Mouse (Mus musculus) liver, embryonic 16.5 days (tissue): ENCODE data around the gene Tmco4. TPM values are rescaled to one million over a fixed set of nuclear protein-coding genes. Genes with fewer than 3 reads are reported as not detected.

ENCODE experiments used
- ATAC-seq: fragments of 200-750 bp; cut with Nextera tagmentation; 2 replicates; pipeline ENCODE4 v1.8.0; 2017; ENCODE audit warnings: low read depth, mild to moderate bottlenecking, moderate number of reproducible peaks, moderate library complexity
- H3K27ac ChIP-seq: fragments of 300-500 bp; sonication (generic); 2 replicates; pipeline ENCODE4 v1.5.1; 2014; ENCODE audit warnings: mild to moderate bottlenecking, low read length
- H3K27me3 ChIP-seq: fragments of 300-500 bp; sonication (generic); 2 replicates; pipeline ENCODE4 v1.6.1; 2014; ENCODE audit warnings: low read depth, low read length, mixed read lengths; ENCODE audit not compliant: control insufficient read depth, insufficient read depth
- H3K36me3 ChIP-seq: fragments of 300-500 bp; sonication (generic); 2 replicates; pipeline ENCODE4 v1.6.1; 2014; ENCODE audit warnings: mild to moderate bottlenecking; ENCODE audit not compliant: control insufficient read depth, insufficient read depth
- H3K4me1 ChIP-seq: fragments of 300-500 bp; sonication (generic); 2 replicates; pipeline ENCODE4 v1.6.1; 2014; ENCODE audit warnings: low read depth, low read length, mixed read lengths; ENCODE audit not compliant: control insufficient read depth
- H3K4me2 ChIP-seq: fragments of 300-500 bp; sonication (generic); 2 replicates; pipeline ENCODE4 v1.6.1; 2014; ENCODE audit warnings: low read depth, low read length, mixed read lengths
- H3K4me3 ChIP-seq: fragments of 300-500 bp; sonication (generic); 2 replicates; pipeline ENCODE4 v1.5.1; 2014; ENCODE audit warnings: low read depth, mild to moderate bottlenecking, low read length
- H3K9ac ChIP-seq: fragments of 300-500 bp; sonication (generic); 2 replicates; pipeline ENCODE4 v1.6.1; 2014; ENCODE audit warnings: low read depth, low read length
- H3K9me3 ChIP-seq: fragments of 300-500 bp; sonication (generic); replicated peaks from 2 replicates; pipeline ENCODE4 v1.6.1; 2016; ENCODE audit warnings: low read length; ENCODE audit not compliant: control insufficient read depth
- WGBS: fragments of 180-500 bp; shearing (Covaris S2); extraction: QIAGEN DNeasy Blood & Tissue Kit; methylation state at CpG from one replicate; pipeline ENCODE4 v1.1.7; 2014; ENCODE audit not compliant: insufficient replicate concordance; 5-methylcytosine and 5-hydroxymethylcytosine counted together
- polyA plus RNA-seq: library from polyadenylated mRNA; unstranded; fragments of >200 nt; fragmentation: Nextera tagmentation; extraction: Ambion mirVana; gene quantifications from 2 replicates; pipeline ENCODE4 v1.2.1, GENCODE M21; 2015

Gene Tmco4
- polyA plus RNA-seq, 1 experiment from 2014 or later = 4.0 TPM

GRCm38 (mm10) chr4:139034942-139035341, 62.3 kb downstream of the Tmco4 start:
- ATAC-seq = no peak
- Histone ChIP-seq H3K4me2 (no peak overlapping the region), H3K36me3 (no peaks in the 10 kb centered on the region), H3K27ac (no peak overlapping the region), H3K4me1 (no peaks in the 10 kb centered on the region), H3K9me3 (no peaks in the 10 kb centered on the region), H3K9ac (no peak overlapping the region), H3K4me3 (no peak overlapping the region), H3K27me3 (no peaks in the 10 kb centered on the region)
- WGBS = 82% methylated on average over 3 of the region's 3 CpGs

GRCm38 (mm10) chr4:139035799-139036198, 63.1 kb downstream of the Tmco4 start:
- Histone ChIP-seq H3K9me3 (no peaks in the 10 kb centered on the region), H3K4me3 (no peak overlapping the region), H3K27me3 (no peaks in the 10 kb centered on the region), H3K4me1 (no peaks in the 10 kb centered on the region), H3K4me2 (no peak overlapping the region), H3K36me3 (no peaks in the 10 kb centered on the region), H3K9ac (no peak overlapping the region), H3K27ac (no peak overlapping the region)
- ATAC-seq = no peak
- WGBS = 77% methylated on average over 3 of the region's 3 CpGs

DNA sequence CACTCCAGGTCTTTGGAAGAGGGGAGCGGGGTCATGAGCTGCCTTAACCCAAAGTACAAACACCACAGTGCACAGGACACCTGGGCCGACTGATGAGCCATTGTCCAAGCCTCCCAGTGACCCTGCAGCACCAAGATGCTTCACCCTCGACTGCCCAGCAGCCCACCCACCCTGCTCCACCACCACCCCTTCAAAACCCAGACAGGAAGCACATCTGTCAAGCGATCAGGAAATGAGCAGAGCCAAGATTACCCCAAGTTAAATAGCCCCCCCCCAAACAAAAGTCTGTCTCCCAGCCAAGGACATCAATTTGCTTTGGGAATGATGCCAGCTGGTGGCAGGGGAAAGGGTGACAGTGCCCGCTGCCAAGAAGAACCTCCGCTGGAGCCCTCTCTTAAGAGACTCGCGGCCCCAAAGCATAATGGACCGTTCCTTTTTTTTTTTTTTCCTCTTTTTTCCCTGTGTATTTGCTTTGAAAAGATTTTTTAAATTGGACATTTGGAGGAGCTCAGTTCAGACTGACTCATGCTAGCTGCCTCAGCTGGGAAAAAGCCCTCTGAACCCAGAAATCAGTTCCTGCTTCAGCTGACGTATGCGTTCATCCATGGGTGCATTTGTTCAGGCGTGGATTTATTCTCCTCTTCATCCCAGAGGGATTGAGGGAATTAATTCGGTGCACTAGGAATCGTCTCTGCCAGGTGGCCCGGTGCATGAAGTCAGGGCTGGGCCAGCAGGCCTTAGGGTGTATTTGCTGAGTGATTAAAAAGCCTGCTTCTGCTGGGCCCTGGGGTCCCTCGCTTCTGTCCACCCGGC, 65.3 kb downstream of the Tmco4 start:
- Histone ChIP-seq H3K4me3 (no peak overlapping the region), H3K4me2 (no peak overlapping the region), H3K36me3 (no peaks in the 10 kb centered on the region), H3K27me3 (no peaks in the 10 kb centered on the region), H3K27ac (no peak overlapping the region), H3K9ac (no peak overlapping the region), H3K9me3 (no peaks in the 10 kb centered on the region), H3K4me1 (no peaks in the 10 kb centered on the region)
- ATAC-seq = no peak
- WGBS = 64% methylated on average over 17 of the region's 17 CpGs

DNA sequence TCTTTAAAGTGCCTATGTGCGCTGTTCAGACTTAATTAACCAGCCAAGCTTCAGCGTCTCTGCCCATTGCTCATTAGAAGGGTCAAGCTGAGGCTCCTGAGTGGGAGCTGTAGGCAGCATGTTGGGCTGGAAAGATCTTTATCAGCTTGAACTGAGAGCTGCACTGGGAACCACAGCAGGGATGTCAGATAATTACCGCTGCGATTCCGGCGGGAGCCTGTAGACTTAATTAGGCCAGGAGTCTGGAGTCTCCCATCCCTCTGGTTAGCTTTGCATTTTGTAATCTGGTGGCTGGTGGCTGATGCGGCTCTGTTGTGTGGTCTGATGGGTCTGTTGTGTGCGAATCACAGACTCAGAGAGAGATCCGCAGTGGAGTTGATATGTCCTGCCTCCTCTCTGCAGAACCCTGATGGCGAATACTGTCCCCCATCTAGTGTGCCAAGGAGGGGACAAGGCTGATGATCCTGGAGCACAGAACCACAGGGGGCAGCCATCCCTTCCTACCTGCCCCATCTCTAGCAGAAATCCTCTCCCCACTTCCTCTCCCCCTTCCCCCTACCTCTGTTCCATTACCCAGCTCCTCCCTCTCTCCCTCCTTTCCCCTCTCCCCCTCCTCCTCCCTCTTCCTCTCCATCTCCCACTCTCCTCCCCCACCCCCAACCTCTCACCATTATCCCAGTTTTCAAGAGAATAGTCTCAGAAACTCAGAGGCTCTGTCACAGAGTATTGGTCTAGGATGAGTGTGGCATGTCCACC, 67.6 kb downstream of the Tmco4 start:
- no peak for ATAC-seq
- Histone ChIP-seq H3K27me3 (no peaks in the 10 kb centered on the region), H3K27ac (no peak overlapping the region), H3K4me3 (no peak overlapping the region), H3K9me3 (no peaks in the 10 kb centered on the region), H3K4me1 (no peaks in the 10 kb centered on the region), H3K9ac (no peak overlapping the region), H3K4me2 (no peak overlapping the region), H3K36me3 (no peaks in the 10 kb centered on the region)
- 15% methylated on average over 10 of the region's 10 CpGs for WGBS

- ATAC-seq = no peak
- Histone ChIP-seq H3K4me2 (no peak overlapping the region), H3K9ac (no peak overlapping the region), H3K36me3 (no peaks in the 10 kb centered on the region), H3K4me1 (no peaks in the 10 kb centered on the region), H3K4me3 (no peak overlapping the region), H3K27ac (no peak overlapping the region), H3K27me3 (no peaks in the 10 kb centered on the region), H3K9me3 (no peaks in the 10 kb centered on the region)
- WGBS = 58% methylated on average over 5 of the region's 5 CpGs
These were observed 69.9 kb downstream of the Tmco4 start for GRCm38 (mm10) chr4:139042611-139043010.

GRCm38 (mm10) chr4:139043600-139043999, 70.9 kb downstream of the Tmco4 start:
- Histone ChIP-seq H3K9me3 (no peaks in the 10 kb centered on the region), H3K27me3 (no peaks in the 10 kb centered on the region), H3K36me3 (no peaks in the 10 kb centered on the region), H3K4me1 (no peaks in the 10 kb centered on the region), H3K4me3 (no peak overlapping the region), H3K9ac (no peak overlapping the region), H3K27ac (no peak overlapping the region), H3K4me2 (no peak overlapping the region)
- ATAC-seq = no peak
- 43% methylated on average over 2 of the region's 2 CpGs for WGBS

DNA sequence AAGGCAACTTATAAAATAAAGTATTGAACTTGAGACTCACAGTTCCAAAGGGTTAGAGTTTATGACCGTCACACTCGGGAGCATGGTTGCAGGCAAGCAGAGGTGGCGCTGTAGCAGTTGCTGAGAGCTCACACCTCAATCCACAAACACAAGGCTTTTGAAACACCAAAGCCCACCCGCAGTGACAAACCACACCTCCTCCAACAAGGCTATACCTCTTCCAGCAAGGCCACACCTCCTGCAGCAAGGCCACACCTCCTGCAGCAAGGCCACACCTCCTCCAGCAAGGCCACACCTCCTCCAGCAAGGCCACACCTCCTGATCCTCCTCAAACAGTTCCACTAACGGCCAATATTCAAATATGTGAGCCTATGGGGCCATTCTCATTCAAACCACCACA, 71.9 kb downstream of the Tmco4 start:
- Histone ChIP-seq H3K4me3 (no peak overlapping the region), H3K9ac (no peak overlapping the region), H3K36me3 (no peaks in the 10 kb centered on the region), H3K4me2 (no peak overlapping the region), H3K9me3 (no peaks in the 10 kb centered on the region), H3K4me1 (no peaks in the 10 kb centered on the region), H3K27ac (no peak overlapping the region), H3K27me3 (no peaks in the 10 kb centered on the region)
- no peak for ATAC-seq
- 75% methylated on average over 5 of the region's 5 CpGs for WGBS

DNA sequence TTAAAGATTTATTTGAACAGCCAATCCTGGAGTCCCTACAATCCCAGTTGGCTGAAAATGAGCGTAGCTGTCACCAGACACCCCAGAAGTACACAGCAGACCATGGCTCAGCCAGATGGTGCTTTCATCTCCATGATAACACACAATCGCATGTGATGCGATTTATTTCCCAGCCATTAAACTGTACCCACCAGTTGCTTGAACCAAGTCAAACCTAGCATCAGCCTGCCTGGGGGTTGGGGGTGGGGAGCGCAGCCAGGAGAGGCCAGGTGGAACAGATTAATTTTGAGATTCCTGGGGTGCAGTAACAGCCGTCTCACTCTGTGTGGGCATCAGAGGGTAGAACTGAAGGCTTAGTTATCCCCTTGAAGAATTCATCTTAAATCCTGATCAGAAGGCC, 73.7 kb downstream of the Tmco4 start:
- no peak for ATAC-seq
- no peak overlapping the region for H3K9ac ChIP-seq
- H3K27ac ChIP-seq = no peak overlapping the region
- no peaks in the 10 kb centered on the region for H3K4me1 ChIP-seq
- H3K9me3 ChIP-seq = no peaks in the 10 kb centered on the region
- H3K4me3 ChIP-seq = no peak overlapping the region
- no peaks in the 10 kb centered on the region for H3K36me3 ChIP-seq
- 66% methylated on average over 5 of the region's 5 CpGs for WGBS
- no peaks in the 10 kb centered on the region for H3K27me3 ChIP-seq
- no peak overlapping the region for H3K4me2 ChIP-seq

DNA sequence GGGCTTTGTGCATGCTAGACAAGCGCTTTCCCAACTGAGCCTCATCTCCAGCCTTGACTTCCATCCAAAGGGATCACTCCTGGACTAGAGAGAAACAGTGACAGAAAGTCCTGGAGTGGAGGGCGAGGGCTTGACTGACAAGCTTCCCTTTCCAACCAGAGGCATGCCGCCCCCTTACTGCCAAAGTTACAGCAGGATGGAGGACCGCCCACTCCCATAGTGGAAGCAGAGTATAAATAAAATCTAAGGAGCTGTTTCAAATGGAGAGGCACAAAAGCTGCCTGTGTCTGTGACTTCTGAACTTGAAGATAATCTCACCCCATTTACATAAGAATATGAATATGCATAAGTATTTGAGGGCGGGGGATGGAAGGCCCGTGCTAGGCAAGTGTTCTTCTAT, 75.8 kb downstream of the Tmco4 start:
- no peaks in the 10 kb centered on the region for H3K9me3 ChIP-seq
- no peaks in the 10 kb centered on the region for H3K4me1 ChIP-seq
- no peaks in the 10 kb centered on the region for H3K27me3 ChIP-seq
- H3K27ac ChIP-seq = no peak overlapping the region
- 66% methylated on average over 6 of the region's 6 CpGs for WGBS
- H3K4me2 ChIP-seq = no peak overlapping the region
- H3K9ac ChIP-seq = no peak overlapping the region
- H3K36me3 ChIP-seq = no peaks in the 10 kb centered on the region
- H3K4me3 ChIP-seq = no peak overlapping the region
- no peak for ATAC-seq
